Mouse (Mus musculus): ENCODE data around the gene Hspe1.

DNA sequence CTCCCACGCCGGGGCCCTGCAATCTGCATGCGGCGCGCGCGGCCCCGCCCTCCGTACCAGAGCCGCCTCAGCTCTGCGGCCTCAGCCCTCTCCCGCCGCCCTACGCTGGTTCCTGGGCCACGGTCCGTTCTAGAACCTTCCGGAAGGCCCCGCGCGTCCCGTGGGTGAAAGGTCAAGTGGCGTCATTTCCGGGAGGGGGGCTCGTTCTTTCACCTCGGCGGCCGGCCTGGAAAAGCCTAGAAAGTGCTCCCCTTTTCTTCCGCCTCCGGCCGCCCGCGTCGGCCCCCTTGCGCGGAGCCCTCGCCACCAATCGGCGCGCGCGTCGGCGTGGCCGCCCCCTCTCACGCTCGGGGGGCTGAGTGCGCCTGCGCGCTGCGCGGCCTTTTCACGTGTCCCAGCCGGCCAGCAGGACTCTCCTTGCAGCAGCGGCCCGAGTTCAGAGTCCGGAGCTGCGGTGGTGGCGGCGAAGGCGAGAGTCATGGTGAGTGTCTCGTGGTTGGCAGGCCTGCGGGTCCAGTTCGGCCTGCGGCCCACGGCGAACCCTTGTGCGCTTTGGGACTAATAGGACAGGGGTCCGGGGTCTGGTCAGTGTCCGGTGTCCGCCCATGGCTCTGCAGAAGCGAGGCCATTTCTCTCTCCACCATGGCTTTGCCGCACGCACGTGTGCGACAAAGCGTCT lies at the start of gene Hspe1, which contains the start of gene Hspd1:
- TF ChIP-seq CTCF (IDR thresholded peaks at IDR 0.05; ENCODE audit: low read depth, low read length) (no peak), GATA1 (IDR thresholded peaks at IDR 0.05; ENCODE audit: borderline replicate concordance, low read length) (no peak), TAL1 (conservative IDR thresholded peaks at IDR 0.05; ENCODE audit: low read depth, low read length) (no peak)

All from G1E (cell line).